Mouse (Mus musculus) right cerebral cortex, postnatal 4 days (tissue): ENCODE measurements around the gene Vpreb1.
A peak's percentile ranks its signal among the peaks of the same experiment; 100 is the strongest.

Source experiments
- DNase-seq: peaks from one replicate; pipeline ENCODE4 v3.0.0-alpha.2; 2022

The Vpreb1 gene

GRCm38 (mm10) chr16:16854836-16855235 lies 15.8 kb downstream of the Vpreb1 start:
- DNase-seq: peak; percentile 13

GRCm38 (mm10) chr16:16852411-16852810 lies 18.2 kb downstream of the Vpreb1 start:
- no peak for DNase-seq

- no peak for DNase-seq
Observed at GRCm38 (mm10) chr16:16849196-16849595, 21.4 kb downstream of the Vpreb1 start.

- DNase-seq: no peak
Observed at GRCm38 (mm10) chr16:16829671-16830070, 41.0 kb downstream of the Vpreb1 start.

GRCm38 (mm10) chr16:16828757-16829615 lies 41.7 kb downstream of the Vpreb1 start, which contains the start of gene Spag6l:
TSS of gene Spag6l (minus strand) at chr16:16829456.
- peak; percentile 71 for DNase-seq

GRCm38 (mm10) chr16:16826223-16826622 lies 44.4 kb downstream of the Vpreb1 start:
- DNase-seq: no peak

- no peak for DNase-seq
Observed at GRCm38 (mm10) chr16:16825476-16825875, 45.2 kb downstream of the Vpreb1 start.
